Mouse (Mus musculus) hindbrain, postnatal 0 days (tissue): Measurements from ENCODE around the gene Cdyl. TPM values are rescaled to one million over a fixed set of nuclear protein-coding genes. Genes with fewer than 3 reads are reported as not detected.

Experiments used
- ATAC-seq: fragments of 200-750 bp; cut with Nextera tagmentation; 2 replicates; pipeline ENCODE4 v1.8.0; 2017; ENCODE audit warnings: mild to moderate bottlenecking, moderate TSS enrichment, moderate library complexity
- DNase-seq: peaks from one replicate; pipeline ENCODE4 v3.0.0-alpha.2; 2015; ENCODE audit warnings: low spot score
- H3K27ac ChIP-seq: fragments of 300-500 bp; sonication (generic); 2 replicates; pipeline ENCODE4 v1.5.1; 2014; ENCODE audit warnings: mild to moderate bottlenecking
- H3K27me3 ChIP-seq: fragments of 300-500 bp; sonication (generic); 2 replicates; pipeline ENCODE4 v1.6.1; 2014; ENCODE audit warnings: low read length, mixed read lengths; ENCODE audit not compliant: insufficient read depth
- H3K36me3 ChIP-seq: fragments of 300-500 bp; sonication (generic); 2 replicates; pipeline ENCODE4 v1.6.1; 2014; ENCODE audit warnings: low read length, mixed read lengths; ENCODE audit not compliant: insufficient read depth
- H3K4me1 ChIP-seq: fragments of 300-500 bp; sonication (generic); 2 replicates; pipeline ENCODE4 v1.6.1; 2014; ENCODE audit warnings: antibody characterized with exemption, low read length, mixed read lengths; ENCODE audit not compliant: insufficient read depth
- H3K4me2 ChIP-seq: fragments of 300-500 bp; sonication (generic); 2 replicates; pipeline ENCODE4 v1.6.1; 2014; ENCODE audit warnings: low read depth, mild to moderate bottlenecking, low read length, moderate library complexity, mixed read lengths
- H3K4me3 ChIP-seq: fragments of 300-500 bp; sonication (generic); 2 replicates; pipeline ENCODE4 v1.5.1; 2014; ENCODE audit warnings: low read length
- H3K9ac ChIP-seq: fragments of 300-500 bp; sonication (generic); replicated peaks from 2 replicates; pipeline ENCODE4 v1.6.1; 2014; ENCODE audit warnings: mild to moderate bottlenecking, low read length, moderate library complexity, mixed read lengths
- H3K9me3 ChIP-seq: fragments of 300-500 bp; sonication (generic); 2 replicates; pipeline ENCODE4 v1.6.1; 2016; ENCODE audit warnings: low read length, mixed read lengths
- CTCF ChIP-seq: IDR thresholded peaks from 2 replicates; pipeline ENCODE4 v1.5.1; 2016; ENCODE audit warnings: antibody characterized with exemption, control low read depth, low read depth
- WGBS: fragments of 180-500 bp; shearing (Covaris S2); extraction: QIAGEN DNeasy Blood & Tissue Kit; methylation state at CpG from one replicate; pipeline ENCODE4 v1.1.7; 2014; 5-methylcytosine and 5-hydroxymethylcytosine counted together
- polyA plus RNA-seq: library from polyadenylated mRNA; unstranded; fragments of >200 nt; fragmentation: Nextera tagmentation; extraction: Ambion mirVana; gene quantifications from 2 replicates; pipeline ENCODE4 v1.2.1, GENCODE M21; 2015
- total RNA-seq: library from RNA; depleted of rRNA; stranded (reverse); fragments of >200 nt; gene quantifications from 2 replicates; pipeline ENCODE4 v1.2.3, GENCODE M21; 2014; rRNA removed

Cdyl gene
- total and polyA plus RNA-seq, 2 experiments from 2014 or later = 4.4 to 7.6 TPM

DNA sequence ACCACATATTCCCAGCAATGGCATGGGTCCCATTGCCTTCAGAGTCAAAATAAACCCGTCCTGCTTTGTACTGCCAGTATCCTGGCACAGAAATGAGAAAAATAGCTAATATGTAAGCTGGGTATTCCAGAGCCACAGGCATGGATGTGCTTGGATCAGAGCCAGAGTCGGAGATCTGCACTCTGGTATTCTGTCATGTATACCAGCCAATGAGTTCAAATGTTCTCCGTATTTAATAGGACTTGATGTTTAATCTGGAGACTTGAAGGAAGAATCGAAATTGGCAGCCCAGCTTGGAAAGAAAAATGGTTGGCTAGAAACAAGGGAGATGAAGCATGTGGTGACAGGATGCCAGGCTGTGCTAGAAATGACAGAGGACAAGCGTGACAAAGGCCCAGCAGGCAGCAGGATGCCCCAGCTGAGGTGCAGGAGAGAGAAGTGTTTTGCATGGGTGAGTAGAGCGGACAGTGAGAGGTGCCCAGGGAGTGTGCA, 221.0 kb downstream of the Cdyl start:
- WGBS = 52% methylated on average over 6 of the region's 6 CpGs
- H3K27ac ChIP-seq = 0 out of 2 replicates have a peak overlapping the region, but pooled peaks have one; percentile 33
- H3K36me3 ChIP-seq = no peaks in the 10 kb centered on the region
- no peaks in the 10 kb centered on the region for H3K27me3 ChIP-seq
- H3K4me3 ChIP-seq = no peak overlapping the region
- no peak overlapping the region for H3K9ac ChIP-seq
- ATAC-seq = peak; percentile 84
- TF ChIP-seq CTCF = no peak
- no peaks in the 10 kb centered on the region for H3K9me3 ChIP-seq
- 0 out of 2 replicates have a peak, but pooled peaks cover 2% of the 10 kb centered on the region for H3K4me1 ChIP-seq
- DNase-seq = peak; percentile 80
- H3K4me2 ChIP-seq = no peak overlapping the region

DNA sequence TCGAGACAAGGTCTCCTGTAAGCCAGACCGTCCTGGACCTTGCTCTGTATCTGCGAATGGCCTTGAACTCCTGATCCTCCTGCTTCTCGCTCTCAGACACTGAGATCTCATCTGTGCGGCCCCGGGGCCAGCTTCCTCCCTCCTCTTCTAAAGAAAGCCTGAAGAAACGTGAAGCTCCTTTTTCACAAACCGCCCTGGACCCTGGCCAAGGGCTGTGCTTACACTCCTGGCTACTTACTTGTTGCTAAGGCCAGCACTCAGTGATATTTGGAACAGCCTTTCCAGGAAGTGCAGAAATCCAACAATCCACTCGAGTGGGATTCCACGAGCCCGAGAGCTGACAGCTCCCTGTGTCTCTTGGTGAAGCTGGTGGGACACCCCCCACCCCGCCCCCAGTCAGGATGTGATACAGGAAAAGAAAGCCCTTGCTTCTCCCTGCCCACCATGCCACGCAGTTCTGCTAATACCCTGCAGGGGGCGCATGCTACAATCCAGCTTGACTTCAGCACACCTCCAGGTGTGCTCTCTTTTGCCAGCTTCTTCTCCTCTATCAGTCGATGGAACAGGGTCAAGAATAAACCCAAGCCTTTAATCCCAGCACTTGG, 226.6 kb downstream of the Cdyl start:
- no peak overlapping the region for H3K4me3 ChIP-seq
- DNase-seq = peak; percentile 10

DNA sequence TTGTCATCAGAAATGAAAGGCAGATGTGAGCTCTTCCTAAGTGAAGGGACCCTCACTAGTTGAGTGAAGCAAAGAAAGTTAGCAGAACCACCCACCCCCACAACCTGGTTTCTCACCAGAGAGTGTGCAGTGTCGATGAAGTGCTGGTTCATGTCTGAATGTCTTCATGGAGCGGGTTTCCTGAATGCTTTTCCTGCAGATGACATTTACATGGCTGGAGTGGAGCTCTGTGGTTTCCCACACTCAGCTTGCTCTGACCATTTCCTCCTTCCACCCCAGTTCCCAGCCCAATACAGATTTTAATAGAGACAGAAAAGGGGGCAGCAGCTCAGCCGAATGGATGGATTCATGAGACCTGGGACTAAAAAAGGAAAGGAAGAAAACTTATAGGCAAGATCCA, 233.2 kb downstream of the Cdyl start:
- ATAC-seq (no peak), DNase-seq (no peak)
- no peak overlapping the region for H3K27ac ChIP-seq
- WGBS = 88% methylated on average over 3 of the region's 3 CpGs
- H3K9me3 ChIP-seq = no peaks in the 10 kb centered on the region
- H3K4me1 ChIP-seq = no peaks in the 10 kb centered on the region
- H3K27me3 ChIP-seq = no peaks in the 10 kb centered on the region
- H3K9ac ChIP-seq = no peak overlapping the region
- no peak overlapping the region for H3K4me2 ChIP-seq
- H3K36me3 ChIP-seq = no peaks in the 10 kb centered on the region
- H3K4me3 ChIP-seq = no peak overlapping the region
- TF ChIP-seq CTCF = no peak

More for the DNA sequence above, 226.6 kb downstream of the Cdyl start:
- Histone ChIP-seq H3K9me3 (no peaks in the 10 kb centered on the region), H3K36me3 (no peaks in the 10 kb centered on the region), H3K27ac (no peak overlapping the region), H3K27me3 (no peaks in the 10 kb centered on the region), H3K4me1 (no peaks in the 10 kb centered on the region), H3K9ac (no peak overlapping the region), H3K4me2 (no peak overlapping the region)
- peak; percentile 64 for TF ChIP-seq CTCF
- no peak for ATAC-seq
- WGBS = 31% methylated on average over 15 of the region's 15 CpGs

DNA sequence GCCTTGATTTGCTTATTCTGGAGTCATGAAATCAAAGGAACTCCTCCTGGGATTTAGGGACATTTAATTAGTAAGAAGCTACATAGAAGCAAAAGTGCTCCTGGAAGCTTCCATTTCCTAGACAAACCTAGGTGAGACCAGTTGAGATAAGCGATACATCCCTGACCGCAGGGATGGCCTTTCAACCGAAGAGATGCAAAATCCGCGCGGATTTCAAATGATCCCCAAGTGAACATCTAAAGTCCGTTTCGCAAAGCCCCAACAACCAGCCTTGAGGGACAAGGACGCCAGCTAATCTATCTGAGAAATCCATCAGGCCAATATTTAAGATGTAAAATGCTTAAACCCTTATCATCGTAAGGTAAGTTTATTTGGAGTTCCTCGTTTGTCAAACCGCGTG, 245.7 kb downstream of the Cdyl start:
- Histone ChIP-seq H3K4me1 (no peaks in the 10 kb centered on the region), H3K27ac (no peak overlapping the region), H3K36me3 (no peaks in the 10 kb centered on the region), H3K4me3 (peak overlapping the region; percentile 60), H3K9me3 (no peaks in the 10 kb centered on the region), H3K27me3 (no peaks in the 10 kb centered on the region), H3K4me2 (peak overlapping the region; percentile 73), H3K9ac (peak overlapping the region; percentile 44)
- WGBS = 1% methylated on average over 13 of the region's 13 CpGs
- no peak for TF ChIP-seq CTCF
- no peak for ATAC-seq
- DNase-seq = peak; percentile 60

DNA sequence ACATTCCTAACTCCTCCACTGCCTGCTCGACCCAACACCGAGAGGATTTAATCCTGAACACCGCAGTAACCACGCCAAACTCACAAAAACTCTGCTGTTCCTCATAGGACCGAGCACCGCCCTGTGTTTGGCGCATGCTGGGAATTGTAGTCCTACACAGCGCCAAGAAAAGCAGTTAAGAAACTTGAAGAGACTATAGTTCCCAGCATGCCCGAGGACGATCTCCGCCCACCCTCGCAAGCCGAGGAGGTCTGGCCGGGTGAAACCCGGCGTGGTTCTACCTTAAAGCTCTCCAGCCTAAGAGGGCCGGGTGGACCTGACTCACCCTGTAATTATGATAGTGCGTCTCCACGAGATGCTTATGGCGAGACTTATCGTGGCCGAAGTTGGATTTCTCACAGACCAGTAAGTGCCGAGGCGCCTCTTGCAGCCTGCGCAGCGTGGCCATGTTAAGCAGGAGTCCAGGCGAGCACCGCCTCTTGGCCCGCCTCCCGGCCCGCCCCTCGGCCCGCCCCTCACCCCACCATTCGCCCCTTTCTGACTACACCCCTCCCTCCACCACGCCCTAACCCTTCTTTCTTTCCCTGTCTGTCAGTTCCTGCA, 246.3 kb downstream of the Cdyl start, which contains the start of gene Rpp40:
Gene Rpp40, minus strand, starts transcription at position 481 of the 603 bp plus-strand sequence.
- H3K27ac ChIP-seq = no peak within 1 kb of the TSS; the same call in 1 of the 2 replicates
- ATAC-seq (peak; percentile 100), DNase-seq (peak; percentile 96)
- H3K4me2 ChIP-seq = peak within 1 kb of the TSS; percentile 73
- H3K4me3 ChIP-seq = peak within 1 kb of the TSS; percentile 60
- H3K27me3 ChIP-seq = no peaks in the 10 kb centered on the region
- TF ChIP-seq CTCF = no peak
- peak within 1 kb of the TSS; percentile 44 for H3K9ac ChIP-seq
- no peaks in the 10 kb centered on the region for H3K9me3 ChIP-seq
- under 1% methylated on average over 33 of the region's 35 CpGs for WGBS
- H3K36me3 ChIP-seq = no peaks in the 10 kb centered on the region
- no peaks in the 10 kb centered on the region for H3K4me1 ChIP-seq

DNA sequence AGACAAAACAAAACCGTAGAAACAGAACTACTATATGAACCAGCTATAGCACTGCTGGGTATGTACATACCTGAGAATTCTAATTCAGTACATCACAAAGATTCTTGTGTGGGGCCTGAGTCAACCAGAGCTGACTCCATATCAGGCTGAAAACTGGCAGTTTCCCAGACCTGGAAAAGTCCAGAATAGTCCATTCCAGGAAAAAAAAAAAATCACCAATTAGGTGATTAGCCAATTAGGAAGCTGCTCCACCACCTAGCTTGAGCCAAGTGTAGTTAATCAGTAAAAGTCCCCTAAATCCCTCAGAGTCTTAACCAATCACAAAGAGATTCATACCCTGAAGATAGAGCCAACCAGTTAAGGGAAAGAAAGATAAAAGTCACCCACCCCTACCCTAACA, 251.8 kb downstream of the Cdyl start:
- no peak overlapping the region for H3K4me3 ChIP-seq
- H3K9me3 ChIP-seq = no peaks in the 10 kb centered on the region
- H3K36me3 ChIP-seq = no peaks in the 10 kb centered on the region
- H3K9ac ChIP-seq = no peak overlapping the region
- TF ChIP-seq CTCF = no peak
- H3K27ac ChIP-seq = no peak overlapping the region
- no peaks in the 10 kb centered on the region for H3K27me3 ChIP-seq
- WGBS = 81% methylated on average over 1 of the region's 1 CpGs
- no peak for DNase-seq
- H3K4me1 ChIP-seq = no peaks in the 10 kb centered on the region
- no peak for ATAC-seq
- no peak overlapping the region for H3K4me2 ChIP-seq

Other genes with a start within 250 kb of the Cdyl start
- 3.0 and 3.3 TPM in 2 replicates for gene Rpp40, start 246.5 kb downstream of the Cdyl start, total RNA-seq
- gene Rpp40, start 246.5 kb downstream of the Cdyl start, polyA plus RNA-seq = 8.7 and 9.5 TPM in 2 replicates